Mouse (Mus musculus) embryo, embryonic 10.5 days (tissue): ENCODE results near the gene Inpp5d.
A peak's percentile ranks its signal among the peaks of the same experiment; 100 is the strongest.
"Not testable (repeated sequence)": the region's sequence is repeated elsewhere in the genome, so short reads cannot be mapped to it uniquely, and the experiment has no call there.

Experiments used
- DNase-seq: peaks from one replicate; pipeline ENCODE4 v3.0.0-alpha.2; 2015; ENCODE audit warnings: low spot score

Inpp5d gene

DNA sequence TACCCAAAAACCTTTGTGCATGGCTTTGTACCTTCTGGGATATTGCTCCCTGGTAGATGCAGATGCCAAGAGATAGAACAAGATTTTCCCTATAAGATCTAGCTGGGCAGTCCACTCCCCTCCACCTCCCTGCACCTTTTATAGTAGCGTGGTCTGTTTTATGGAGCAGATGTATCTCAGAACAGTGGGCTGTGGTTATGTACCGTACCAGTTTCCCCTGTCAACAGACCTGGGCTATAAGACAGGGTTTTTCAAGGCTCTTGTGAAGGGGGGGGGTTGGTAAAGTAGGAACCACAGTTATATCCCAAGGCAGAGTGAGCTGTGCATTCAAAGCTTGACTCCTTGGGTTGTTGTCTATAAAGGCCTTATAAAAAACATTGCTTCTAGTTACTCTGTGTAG, 38.4 kb downstream of the Inpp5d start:
- no peak for DNase-seq

DNA sequence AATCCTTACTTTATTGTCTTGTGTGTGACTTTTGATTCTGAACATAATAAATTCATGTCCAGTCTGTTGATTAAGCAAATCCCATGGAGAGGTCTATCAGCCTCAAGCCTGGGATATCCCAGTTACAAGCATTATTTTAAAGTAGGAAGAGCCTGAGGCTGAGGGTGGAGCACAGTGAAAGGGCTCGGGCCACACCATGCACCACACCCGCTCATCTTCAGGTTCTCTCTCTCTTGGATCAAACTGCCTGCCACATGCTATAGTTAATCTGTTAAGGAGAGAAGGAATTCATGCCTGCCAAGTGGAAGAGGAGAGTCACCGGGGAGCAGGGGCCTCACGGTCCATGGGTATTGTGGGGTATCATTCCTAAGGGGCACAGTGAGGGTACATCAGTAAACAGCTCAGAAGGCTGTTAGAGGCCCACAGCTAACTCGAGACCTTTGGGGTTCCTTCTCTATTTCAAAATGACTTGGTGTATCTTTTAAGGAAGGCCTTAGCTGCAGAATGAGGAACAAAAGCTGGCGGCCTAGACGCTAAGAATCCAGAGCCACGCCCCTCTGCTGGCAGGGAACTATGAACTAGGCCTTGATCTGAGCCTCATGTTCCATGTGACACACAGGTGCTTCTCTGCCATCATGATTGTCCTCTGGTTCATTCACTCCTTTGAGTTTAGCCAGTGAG, 39.0 kb downstream of the Inpp5d start:
- no peak for DNase-seq

DNA sequence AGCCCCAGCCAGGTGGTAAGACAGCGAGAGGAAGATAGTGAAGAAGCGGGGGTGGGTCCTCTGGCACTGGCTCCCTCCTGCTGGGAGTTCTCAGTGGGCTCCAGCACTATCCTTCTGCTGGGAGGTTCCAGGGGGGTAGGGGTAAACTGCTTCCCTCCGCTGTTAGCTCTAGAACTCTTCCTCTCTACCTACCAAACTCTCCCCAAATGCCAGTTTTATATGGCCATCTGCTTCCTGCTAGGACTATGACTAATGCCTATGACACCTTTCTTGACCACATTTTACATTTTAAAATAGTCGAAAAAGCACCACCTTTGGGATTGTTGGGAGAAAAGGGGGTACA, 39.5 kb downstream of the Inpp5d start:
- no peak for DNase-seq

DNA sequence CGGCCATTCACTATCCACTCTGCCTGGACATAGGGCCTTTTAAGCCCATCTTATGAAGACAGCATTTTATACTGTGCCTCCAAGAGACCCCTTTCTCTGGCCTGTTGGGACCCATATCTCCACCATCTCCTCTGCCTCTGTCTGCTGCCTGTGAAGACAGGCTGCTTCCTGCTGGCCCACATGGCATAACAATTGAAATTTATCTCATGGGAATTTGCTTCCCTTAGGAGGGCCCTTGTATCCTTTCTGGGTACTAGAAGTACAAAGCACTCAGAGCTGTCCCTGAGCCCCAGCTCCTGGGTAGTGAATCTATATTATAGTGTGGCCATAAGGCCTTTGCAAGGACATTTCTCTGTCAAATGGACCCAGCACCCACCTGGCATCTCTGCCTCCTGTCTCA, 40.6 kb downstream of the Inpp5d start:
- no peak for DNase-seq

DNA sequence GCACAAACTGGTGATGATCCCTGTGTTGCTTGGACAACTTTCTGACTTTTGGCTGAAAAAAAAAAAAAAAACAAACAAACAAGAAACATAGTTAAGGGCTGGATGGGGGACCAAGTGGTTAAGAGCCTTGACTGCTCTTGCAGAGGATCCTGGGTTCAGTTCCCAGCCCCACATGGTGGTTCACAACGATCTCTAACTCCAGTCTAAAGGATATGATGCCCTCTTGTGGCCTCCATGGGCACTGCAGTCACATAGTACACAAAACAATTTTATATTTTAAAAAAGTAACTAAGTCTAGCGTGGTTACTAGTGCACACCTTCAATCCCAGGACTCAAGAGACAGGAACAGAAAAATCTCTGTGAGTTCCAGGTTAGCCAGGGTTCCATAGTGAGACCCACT, 43.9 kb downstream of the Inpp5d start:
- DNase-seq, result no peak

DNA sequence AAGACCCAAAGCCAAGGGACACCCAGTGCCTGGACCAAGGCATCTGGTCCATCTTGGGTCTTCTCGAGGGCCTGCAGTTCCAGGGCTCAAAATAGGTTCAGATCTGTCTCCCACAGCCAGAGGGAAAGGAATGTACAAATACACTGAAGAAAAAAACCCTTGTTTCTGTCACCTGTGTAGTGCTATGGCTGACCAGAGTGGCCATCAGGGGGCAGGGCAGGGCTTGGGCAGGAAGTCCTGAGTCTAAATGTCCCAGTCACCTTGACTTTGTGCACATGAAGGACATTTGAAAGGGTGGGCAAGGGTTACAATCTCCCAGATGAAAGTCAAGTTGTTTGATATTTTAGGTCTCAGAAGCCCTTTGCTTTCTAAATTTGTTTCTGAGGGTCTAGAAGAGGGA, 46.9 kb downstream of the Inpp5d start:
- DNase-seq, result no peak

DNA sequence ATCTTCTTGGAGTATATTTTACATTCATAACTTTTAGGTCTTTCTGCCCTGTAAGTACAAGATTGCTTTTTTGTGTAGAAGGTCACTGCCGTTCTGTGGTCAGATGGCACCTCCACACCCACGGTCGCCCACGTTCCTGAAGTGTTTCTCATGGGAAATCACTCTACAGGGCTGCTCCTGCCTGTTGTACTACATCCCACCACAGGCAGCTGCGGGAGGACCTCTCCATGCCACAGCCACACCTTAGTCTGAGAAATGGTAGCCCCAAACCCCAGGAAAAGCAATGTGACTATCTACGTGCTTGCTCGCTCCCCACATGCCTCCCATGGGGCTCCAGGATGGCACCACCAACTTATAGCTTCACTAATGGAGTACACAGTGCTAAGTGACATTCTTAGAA, 48.2 kb downstream of the Inpp5d start:
- no peak for DNase-seq

DNA sequence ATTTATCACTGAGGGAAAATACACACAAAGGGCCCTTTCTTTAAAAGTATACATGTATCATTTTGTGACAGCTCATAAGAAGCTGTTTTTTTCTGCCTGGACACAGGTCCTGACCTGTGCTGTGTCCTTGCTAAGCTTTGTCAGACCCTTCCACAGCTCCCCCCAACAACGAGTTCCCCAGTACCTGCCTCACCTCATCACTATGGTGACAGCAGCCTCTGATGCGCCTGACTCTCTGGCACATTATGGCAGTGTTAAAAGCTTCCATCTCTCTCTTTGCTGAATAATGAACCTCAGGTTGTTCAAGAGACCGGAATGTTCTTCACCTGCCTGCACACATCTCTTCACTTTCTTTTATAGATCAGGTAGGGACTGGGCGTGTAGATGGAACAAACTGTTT, 51.4 kb downstream of the Inpp5d start:
- DNase-seq, result no peak

DNA sequence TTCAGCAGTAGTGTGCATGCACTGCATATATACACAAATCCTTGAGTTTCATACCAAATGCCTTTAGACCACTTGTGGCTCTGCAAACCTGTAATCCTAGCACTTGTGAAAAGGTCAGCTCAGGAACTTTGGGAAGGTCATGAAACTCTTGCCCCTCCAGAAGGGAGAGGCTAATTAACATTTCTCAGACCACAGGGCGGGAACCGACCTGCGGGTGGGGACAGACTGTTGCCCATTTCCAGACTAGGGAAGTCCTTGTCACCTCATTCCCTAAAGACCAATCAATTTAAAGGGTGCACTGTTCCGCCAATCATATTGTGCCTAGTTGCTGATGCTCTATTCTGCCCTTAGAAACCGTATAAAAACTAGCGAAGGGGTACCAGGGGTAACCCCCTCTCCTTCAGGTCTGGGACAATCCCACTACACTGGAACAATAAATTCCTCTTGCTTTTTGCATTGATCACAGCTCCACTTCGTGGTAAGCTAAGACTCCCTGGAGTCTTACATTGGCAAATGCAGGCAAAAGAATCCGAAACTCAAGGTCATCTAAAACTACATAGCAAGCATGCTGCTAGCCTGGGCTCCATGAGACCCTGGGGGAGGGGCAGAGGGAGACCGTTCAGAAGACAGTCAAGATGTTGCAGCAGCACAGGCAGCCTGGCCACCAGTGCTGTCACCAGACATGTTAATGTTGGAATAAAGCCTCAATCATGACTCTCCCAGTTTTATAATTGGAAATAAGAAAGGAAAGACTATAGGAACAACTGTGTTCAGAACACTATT, 53.9 kb downstream of the Inpp5d start:
- no peak for DNase-seq

DNA sequence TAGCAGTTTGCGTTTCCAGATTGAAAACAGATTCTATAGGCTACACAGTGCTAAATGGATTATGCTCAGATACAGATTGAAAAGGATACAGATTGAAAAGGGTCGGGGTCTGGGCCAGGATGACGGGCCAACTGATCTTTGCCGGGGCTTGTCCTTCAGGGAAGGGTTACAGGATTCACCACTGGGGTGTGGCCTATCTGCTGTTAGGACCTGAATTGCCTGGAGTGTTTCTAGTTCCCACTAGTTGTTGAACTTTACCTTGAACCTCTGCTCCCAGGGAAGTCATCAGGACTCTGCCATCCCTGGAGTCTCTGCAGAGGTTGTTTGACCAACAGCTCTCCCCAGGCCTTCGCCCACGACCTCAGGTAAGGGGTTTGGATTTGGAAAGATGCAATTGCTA, 55.9 kb downstream of the Inpp5d start:
- no peak for DNase-seq

DNA sequence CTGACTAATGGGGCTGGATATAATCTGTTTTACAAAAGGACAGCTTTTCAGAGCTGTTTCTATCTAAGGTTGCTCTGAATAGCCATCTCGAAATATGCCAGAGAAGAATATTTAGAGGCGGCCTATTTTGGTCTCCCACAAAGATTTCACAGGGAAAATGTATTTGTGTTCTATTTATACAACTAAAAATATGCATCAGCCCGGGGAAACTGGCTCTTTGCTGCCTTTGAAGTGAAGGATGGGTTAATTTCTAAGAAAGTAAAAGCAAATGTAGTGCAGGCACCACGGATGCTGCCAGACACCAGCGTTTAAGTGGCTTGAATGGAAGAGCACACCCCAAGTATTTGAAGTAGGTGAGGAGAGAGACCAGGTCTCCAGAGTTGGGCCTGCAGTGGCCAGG, 59.0 kb downstream of the Inpp5d start:
- DNase-seq, result no peak

DNA sequence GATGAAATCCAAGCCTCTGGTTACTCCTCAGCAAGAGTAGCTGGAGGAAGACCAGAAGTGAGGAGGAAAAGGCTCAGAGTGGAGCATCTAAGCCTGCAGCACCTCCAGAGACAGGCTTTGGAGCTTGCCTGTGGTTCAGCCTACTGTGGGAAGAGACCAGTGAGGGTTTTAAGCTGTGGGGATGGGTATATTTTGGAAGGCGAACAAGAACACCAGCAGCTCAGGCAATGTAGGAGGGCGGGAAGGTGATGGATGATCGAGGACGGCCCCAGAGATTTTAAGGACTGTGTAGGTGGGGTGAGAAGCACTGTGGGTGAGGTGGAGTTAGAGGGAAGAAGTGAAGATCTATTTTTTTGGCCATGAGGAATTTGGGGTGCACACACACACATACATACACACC, 60.8 kb downstream of the Inpp5d start:
- DNase-seq, result no peak

DNA sequence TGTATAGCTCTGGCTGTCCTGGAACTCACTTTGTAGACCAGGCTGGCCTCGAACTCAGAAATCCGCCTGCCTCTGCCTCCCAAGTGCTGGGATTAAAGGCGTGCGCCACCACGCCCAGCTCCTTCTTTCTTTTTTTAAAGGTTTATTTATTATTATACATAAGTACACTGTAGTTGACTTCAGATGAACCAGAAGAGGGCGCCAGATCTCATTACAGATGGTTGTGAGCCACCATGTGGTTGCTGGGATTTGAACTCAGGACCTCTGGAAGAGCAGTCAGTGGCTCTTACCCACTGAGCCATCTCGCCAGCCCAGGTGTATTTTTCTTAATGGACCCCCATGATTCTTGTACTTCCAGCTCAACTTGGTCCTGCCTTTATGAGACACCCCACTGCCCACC, 62.4 kb downstream of the Inpp5d start:
- not testable (repeated sequence) for DNase-seq

DNA sequence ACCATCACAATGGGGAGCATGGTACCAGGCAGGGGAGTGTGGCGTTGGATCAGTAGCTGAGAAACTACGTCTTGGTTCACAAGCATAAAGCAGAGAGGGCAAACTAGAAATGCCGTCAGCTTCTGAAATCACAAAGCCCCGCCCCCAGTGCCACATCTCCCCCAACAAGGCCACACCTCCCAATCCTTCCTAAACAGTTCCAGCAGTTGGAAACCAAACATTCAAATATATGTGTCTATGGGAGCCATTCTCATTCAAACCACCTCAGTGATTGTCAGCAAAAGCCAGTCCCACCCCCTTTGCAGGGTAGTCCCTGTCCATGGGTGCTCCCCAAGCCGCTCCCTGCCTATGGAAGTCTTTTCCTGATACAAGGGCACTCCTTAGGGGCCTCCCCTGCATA, 64.0 kb downstream of the Inpp5d start:
- no peak for DNase-seq

DNA sequence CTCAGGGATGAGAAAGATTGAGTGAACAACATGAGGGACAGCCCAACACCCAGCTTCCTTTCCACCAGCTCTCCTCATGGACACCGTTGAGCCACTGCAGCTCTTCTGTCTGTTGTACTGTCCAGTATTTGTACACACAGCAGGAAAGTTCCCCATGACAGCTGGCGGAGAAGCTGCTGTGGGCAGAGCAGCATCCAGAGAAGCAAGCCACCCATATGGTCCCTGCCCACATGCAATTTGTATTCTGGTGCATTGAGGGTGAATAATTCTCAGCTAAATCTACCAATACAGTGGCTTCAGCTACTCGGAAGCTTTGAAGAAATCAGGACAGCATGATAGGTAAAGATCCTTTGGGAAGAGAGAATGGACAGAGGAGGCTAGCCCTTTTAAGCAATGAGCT, 64.7 kb downstream of the Inpp5d start:
- DNase-seq, result no peak

DNA sequence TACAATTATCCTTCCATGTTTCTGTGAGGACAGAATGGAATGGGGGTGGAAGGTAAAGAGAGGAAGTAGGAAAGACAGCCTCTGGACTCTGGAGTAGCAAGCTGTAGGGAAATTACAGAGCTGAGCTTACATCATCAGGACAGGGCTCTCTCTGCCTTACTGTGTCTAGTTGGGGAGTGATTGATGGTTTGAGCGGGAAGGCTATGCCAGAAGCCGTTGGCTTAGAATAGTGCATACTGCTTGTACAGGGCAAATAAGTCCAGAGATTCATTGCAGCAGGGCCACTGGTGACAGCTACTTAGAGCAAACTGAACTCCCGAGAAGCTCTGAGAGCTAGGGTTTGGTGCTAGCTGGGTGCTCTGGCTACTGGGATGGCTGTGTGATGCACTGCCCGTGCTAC, 66.2 kb downstream of the Inpp5d start:
- peak; percentile 4 for DNase-seq

DNA sequence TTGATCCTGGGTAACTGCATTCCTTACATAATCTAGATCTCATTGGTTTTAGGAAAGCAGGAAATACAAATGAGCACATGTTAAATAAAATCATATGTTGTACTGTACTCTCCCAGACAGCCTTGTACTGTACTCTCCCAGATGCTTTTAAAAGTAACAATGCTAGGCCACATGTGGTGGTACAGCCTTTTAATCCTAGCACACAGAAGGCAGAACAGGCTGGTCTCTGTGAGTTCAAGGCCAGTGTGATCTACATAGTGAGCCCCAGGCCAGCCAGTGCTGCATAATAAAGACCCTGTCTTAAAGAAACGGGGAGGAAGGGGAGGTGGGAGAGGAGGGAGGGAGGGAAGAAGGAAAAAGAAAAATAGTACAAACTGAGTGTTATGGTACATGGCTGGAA, 66.9 kb downstream of the Inpp5d start:
- no peak for DNase-seq

DNA sequence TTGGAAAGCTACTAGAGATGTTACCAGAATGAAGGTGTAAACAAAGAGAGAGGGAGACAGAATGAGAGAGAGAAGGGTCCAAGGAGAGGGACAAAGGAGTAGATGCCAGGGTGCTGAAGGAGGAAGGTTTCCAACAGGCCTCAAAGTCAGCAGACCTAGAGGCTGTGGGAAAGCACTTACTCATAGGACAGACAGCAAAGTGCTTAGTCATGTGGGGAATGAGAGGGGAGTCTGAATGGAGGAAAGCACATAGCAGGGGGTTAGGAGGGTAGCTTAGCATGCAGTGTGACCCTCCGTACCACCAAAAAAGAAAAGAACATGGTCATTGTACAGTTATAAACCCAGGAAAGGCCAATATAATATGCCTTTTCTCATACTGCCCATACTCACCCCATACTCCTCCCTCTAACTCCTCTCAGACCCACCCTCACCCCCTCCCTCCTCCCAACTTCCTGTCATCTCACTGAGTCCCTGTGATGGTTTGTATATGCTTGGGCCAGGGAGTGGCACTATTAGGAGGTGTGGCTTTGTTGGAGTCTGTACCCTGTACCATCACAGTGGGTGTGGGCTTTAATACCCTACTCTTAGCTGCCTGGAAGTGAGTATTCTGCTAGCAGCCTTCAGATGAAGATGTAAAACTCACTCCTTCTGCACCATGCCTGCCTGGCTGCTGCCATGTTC, 69.7 kb downstream of the Inpp5d start:
- no peak for DNase-seq

DNA sequence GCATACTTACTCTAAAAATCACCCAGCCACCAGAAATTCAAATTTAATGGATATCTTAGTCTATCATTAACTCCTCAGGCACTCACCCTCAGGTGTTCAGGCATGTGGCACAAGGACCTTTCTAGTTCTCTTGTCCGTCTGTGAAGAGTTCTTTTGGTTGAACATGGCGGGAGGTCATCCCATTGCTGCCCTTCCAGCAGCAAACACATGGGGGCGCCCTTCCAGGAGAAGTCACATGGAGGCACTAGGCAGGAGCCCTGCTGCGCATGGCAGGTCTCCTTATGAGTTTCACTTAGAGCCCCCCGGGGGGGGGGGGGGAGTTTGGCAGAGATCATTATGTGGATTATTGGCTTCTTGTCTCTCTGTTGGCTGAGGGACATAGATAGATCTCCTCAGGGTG, 76.2 kb downstream of the Inpp5d start:
- DNase-seq, result no peak

DNA sequence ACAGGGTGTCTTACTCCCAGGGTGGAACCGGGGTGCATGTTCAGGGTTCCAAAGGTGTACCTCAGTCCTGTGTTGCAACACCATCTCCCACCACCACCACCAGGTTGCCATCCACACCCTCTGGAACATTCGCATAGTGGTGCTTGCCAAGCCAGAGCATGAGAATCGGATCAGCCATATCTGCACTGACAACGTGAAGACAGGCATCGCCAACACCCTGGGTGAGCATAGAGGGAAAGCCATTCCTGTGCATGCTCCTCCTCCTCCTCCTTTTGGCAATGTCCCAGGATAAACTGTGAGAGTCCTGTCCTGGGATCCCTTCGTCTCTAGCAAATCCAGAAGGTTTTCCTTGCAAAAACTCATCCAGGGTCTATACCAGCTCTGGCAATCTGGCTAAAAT, 77.9 kb downstream of the Inpp5d start:
- DNase-seq, result no peak

DNA sequence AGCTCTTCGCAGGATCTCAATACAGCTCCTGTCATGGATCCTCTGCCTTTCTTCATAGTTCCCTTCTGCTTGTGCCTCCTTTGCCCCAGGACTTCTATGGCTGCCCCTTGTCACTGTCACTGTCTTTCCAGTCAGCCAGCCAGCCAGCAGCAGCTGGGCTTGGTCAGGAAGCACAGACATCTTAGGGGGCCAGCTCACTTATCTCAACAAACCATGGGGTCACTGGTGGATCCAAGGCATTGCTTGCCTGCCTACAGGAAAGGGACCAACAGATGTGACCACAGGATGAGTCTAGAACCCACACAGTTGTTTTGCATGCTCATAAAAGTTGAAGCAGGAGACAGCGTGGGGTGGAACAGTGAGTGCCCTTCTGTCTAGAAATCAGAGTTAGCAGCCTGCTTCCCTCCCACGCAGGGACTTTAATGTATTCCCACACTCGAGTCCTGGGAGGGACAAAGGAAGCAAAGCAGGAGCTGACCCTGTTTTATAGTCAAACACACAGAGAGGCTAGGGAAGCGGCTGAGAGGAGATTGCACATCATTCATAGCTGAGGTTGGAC, 79.9 kb downstream of the Inpp5d start:
- DNase-seq, result no peak

DNA sequence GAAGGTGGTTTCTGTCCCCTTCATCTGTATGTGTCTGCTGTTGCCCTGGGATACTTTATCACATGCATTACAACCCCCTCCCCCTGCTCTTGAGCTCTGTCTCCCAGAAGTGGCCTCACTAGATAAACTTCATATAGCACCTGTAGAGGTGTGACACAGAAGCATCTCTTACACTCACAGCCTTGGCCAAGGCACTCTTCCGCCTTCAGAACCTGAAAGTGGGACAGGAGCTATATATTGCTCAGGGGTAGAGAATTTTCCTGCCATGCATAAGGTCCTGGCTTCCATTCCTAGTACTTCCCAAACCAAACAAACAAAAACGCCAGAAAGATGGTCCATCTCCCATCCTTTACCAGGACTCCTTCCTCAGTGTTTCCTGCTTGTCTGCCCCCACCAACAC, 84.1 kb downstream of the Inpp5d start:
- no peak for DNase-seq

DNA sequence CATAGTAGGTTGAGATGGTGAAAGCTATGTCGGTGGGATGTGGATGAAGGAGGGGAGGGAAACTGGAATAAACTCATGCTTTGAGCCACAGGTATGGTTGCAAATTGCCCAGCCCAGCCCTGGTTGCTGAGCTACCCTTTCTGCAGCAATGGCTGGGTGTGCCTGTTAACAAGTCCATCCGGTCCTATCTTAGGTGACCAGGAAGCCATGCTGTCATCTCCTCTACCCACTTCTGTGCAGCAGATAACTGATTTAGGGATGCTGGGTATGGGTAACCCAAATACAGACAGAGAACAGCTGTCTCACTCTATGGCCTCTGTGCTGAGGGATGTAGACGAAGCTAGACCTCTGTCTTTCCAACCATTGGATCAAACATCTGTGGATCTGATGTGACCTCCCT, 86.2 kb downstream of the Inpp5d start:
- DNase-seq, result no peak
